Mouse (Mus musculus): ENCODE data around the gene Grem2. TPM values are rescaled to one million over a fixed set of nuclear protein-coding genes. Genes with fewer than 3 reads are reported as not detected.

Grem2 gene
- polyA plus RNA-seq, 1 experiment = 0.92 TPM

DNA sequence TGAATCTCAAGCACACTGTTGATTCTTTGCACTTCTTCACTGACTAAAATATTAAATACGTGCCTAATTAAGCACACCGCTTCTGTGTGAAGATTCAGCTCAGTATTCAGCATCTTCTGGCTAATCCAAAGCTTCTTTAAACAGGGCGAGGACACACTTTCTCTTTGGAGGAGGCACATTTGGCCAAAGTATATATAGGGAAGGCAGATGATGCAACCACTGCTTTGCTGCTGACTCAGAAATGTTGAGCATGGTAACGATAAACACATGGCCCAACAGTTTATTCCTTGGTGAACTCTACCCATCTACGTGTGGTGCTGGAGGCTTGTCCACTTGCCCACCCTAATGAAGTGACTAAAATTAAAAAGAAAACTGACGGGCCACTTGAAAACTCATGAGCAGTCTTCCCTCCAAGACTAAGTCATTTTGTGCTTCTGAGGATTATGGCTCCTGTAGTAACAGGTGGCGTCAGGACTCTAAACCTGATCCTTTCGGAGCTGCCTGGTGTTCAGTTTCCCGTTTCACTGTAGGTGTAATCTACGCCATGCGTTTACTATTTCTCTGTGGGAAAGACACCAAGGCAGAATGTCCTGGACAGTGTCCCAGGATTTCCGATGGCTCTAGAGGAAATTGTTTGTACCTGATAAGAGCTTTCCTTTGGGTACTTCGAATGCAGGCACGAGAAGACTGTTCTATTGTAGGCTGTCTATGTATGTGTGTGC lies 32.8 kb downstream of the Grem2 start:
- Histone ChIP-seq H3ac (ENCODE audit: control insufficient read depth, insufficient read length, low read depth) (no peak overlapping the region), H3K4me3 (ENCODE audit: insufficient read depth, poor library complexity, severe bottlenecking) (no peak overlapping the region), H3K36me3 (ENCODE audit: control insufficient read depth, insufficient read depth) (no peaks in the 10 kb centered on the region), H3K27me3 (ENCODE audit: control insufficient read depth, insufficient read depth, insufficient read length) (no peaks in the 10 kb centered on the region), H3K79me3 (ENCODE audit: low read depth) (no peaks in the 10 kb centered on the region), H3K79me2 (ENCODE audit: control insufficient read depth, insufficient read depth) (no peaks in the 10 kb centered on the region)
- TF ChIP-seq CEBPB (IDR thresholded peaks at IDR 0.05; ENCODE audit: low read depth) (no peak), FOSL1 (IDR thresholded peaks at IDR 0.05; ENCODE audit: insufficient read depth, low read length, poor library complexity, severe bottlenecking) (no peak), MAX (IDR thresholded peaks at IDR 0.05) (no peak), MYOD1 (IDR thresholded peaks at IDR 0.05; ENCODE audit: control insufficient read depth, insufficient read length, low read depth) (no peak), USF1 (IDR thresholded peaks at IDR 0.05; ENCODE audit: low read depth) (no peak), CTCF (IDR thresholded peaks at IDR 0.05; ENCODE audit: control insufficient read depth, insufficient read depth, insufficient read length) (no peak), MYOG (IDR thresholded peaks at IDR 0.05; ENCODE audit: control insufficient read depth, extremely low read depth, insufficient read length) (no peak)

DNA sequence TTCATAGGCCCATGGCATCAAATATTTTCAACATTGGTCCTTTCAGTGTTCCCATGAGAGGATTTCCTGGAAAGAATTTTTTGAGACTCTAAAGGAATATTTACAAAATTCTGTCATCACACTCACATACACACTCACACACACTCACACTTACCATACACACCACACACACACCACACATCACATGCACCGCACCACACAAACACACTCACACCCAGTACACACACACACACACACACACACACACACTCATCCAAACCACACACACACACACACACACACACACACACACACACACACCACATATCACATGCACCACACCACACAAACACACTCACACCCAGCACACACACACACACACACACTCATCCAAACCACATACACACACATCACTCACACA lies 33.5 kb downstream of the Grem2 start:
- Histone ChIP-seq H3K79me2 (ENCODE audit: control insufficient read depth, insufficient read depth) (no peaks in the 10 kb centered on the region), H3K4me3 (ENCODE audit: insufficient read depth, poor library complexity, severe bottlenecking) (no peak overlapping the region), H3ac (ENCODE audit: control insufficient read depth, insufficient read length, low read depth) (no peak overlapping the region), H3K36me3 (ENCODE audit: control insufficient read depth, insufficient read depth) (no peaks in the 10 kb centered on the region), H3K27me3 (ENCODE audit: control insufficient read depth, insufficient read depth, insufficient read length) (no peaks in the 10 kb centered on the region), H3K79me3 (ENCODE audit: low read depth) (no peaks in the 10 kb centered on the region)
- TF ChIP-seq USF1 (IDR thresholded peaks at IDR 0.05; ENCODE audit: low read depth) = no peak

DNA sequence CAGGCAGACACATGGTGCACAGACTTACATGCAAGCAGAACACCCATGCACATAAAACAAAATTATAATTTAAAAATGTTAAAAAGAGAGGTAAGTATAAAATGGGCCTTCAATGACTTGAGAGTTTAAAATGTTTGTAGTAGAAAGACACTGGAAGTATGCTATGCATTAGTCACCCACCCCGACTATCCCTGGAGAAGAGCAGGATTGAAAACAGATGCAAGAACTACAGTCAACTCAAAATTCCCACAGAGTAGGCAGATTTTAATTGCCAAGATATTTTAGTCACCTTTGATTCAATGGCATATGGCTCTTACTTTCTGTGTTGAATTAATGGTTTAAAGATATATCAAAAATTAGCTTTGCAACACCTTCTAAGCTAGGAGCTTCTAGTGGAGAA lies 39.1 kb downstream of the Grem2 start:
- TF ChIP-seq MYOD1 (IDR thresholded peaks at IDR 0.05; ENCODE audit: control insufficient read depth, insufficient read length, low read depth) = no peak
- no peak for TF ChIP-seq MAX (IDR thresholded peaks at IDR 0.05)
- no peak for TF ChIP-seq CEBPB (IDR thresholded peaks at IDR 0.05; ENCODE audit: low read depth)
- TF ChIP-seq FOSL1 (IDR thresholded peaks at IDR 0.05; ENCODE audit: insufficient read depth, low read length, poor library complexity, severe bottlenecking) = no peak
- TF ChIP-seq USF1 (IDR thresholded peaks at IDR 0.05; ENCODE audit: low read depth) = no peak
- TF ChIP-seq MYOG (IDR thresholded peaks at IDR 0.05; ENCODE audit: control insufficient read depth, extremely low read depth, insufficient read length) = no peak
- no peak for TF ChIP-seq CTCF (IDR thresholded peaks at IDR 0.05; ENCODE audit: control insufficient read depth, insufficient read depth, insufficient read length)
- H3K4me3 ChIP-seq (ENCODE audit: insufficient read depth, poor library complexity, severe bottlenecking) = no peak overlapping the region
- H3K79me2 ChIP-seq (ENCODE audit: control insufficient read depth, insufficient read depth) = no peaks in the 10 kb centered on the region
- H3K36me3 ChIP-seq (ENCODE audit: control insufficient read depth, insufficient read depth) = no peaks in the 10 kb centered on the region
- no peaks in the 10 kb centered on the region for H3K79me3 ChIP-seq (ENCODE audit: low read depth)
- no peaks in the 10 kb centered on the region for H3K27me3 ChIP-seq (ENCODE audit: control insufficient read depth, insufficient read depth, insufficient read length)
- H3ac ChIP-seq (ENCODE audit: control insufficient read depth, insufficient read length, low read depth) = no peak overlapping the region

DNA sequence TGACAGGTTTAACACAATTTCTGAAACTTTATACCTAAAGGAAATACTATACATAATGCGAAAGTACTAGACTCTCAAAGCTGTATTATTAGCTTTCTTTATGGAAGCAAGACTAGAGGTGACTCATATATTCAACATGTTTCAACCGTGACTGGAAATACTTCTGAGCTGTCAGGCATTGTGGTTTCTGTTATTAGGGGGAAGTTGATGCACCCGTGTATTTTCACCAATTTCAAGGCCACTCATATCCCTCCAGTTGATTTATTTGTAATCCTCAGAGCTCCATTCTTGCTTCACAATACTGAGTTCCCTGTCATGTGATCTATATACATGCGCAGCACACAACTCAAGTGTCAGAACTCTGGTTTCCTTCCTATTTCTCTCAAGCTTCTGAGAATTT lies 46.4 kb downstream of the Grem2 start:
- TF ChIP-seq CEBPB (IDR thresholded peaks at IDR 0.05; ENCODE audit: low read depth) (peak; percentile 33), USF1 (IDR thresholded peaks at IDR 0.05; ENCODE audit: low read depth) (peak; percentile 85), MAX (IDR thresholded peaks at IDR 0.05) (no peak)
- H3K79me2 ChIP-seq (ENCODE audit: control insufficient read depth, insufficient read depth) = no peaks in the 10 kb centered on the region
- H3K36me3 ChIP-seq (ENCODE audit: control insufficient read depth, insufficient read depth) = no peaks in the 10 kb centered on the region
- no peaks in the 10 kb centered on the region for H3K79me3 ChIP-seq (ENCODE audit: low read depth)
- H3K27me3 ChIP-seq (ENCODE audit: control insufficient read depth, insufficient read depth, insufficient read length) = no peaks in the 10 kb centered on the region
- no peak overlapping the region for H3K4me3 ChIP-seq (ENCODE audit: insufficient read depth, poor library complexity, severe bottlenecking)
- no peak overlapping the region for H3ac ChIP-seq (ENCODE audit: control insufficient read depth, insufficient read length, low read depth)

DNA sequence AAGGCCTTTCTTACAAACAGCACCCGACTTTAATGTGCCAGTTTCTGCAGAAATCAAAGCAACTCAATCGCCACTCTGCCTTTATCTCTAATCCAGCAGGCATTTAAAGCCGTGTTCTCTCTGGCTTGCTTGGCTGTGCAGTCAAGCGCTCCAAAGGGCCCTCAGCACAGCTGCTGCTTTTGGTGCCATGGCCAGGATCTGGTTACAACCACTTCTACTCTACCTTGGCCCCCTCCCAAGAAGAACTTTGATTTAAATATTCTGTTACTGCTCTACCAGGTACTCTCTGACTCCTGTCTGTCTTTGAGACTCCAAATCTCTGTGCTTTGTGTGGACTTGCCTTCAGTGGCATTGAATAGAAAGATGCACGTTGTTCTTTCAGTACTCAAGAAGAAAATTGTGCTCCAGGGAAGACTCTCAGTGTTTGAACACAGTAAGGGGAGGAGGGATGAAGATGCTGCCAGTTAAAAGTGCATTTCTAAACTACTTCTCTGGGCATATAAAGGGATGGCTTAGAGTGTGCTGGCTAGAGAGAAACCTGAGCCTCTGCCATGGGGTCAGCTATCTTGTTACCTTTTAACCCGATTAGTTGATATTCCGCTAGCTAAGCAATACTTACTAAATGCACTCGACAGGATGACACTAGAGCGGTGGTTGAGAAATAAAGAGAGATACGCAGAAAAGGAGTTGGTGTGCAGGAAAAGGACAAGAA lies 61.1 kb downstream of the Grem2 start:
- Histone ChIP-seq H3K36me3 (ENCODE audit: control insufficient read depth, insufficient read depth) (no peaks in the 10 kb centered on the region), H3ac (ENCODE audit: control insufficient read depth, insufficient read length, low read depth) (no peak overlapping the region), H3K27me3 (ENCODE audit: control insufficient read depth, insufficient read depth, insufficient read length) (no peaks in the 10 kb centered on the region), H3K4me3 (ENCODE audit: insufficient read depth, poor library complexity, severe bottlenecking) (no peak overlapping the region), H3K79me3 (ENCODE audit: low read depth) (no peaks in the 10 kb centered on the region), H3K79me2 (ENCODE audit: control insufficient read depth, insufficient read depth) (no peaks in the 10 kb centered on the region)
- TF ChIP-seq MAX (IDR thresholded peaks at IDR 0.05) (no peak), MYOG (IDR thresholded peaks at IDR 0.05; ENCODE audit: control insufficient read depth, extremely low read depth, insufficient read length) (no peak), CEBPB (IDR thresholded peaks at IDR 0.05; ENCODE audit: low read depth) (no peak), CTCF (IDR thresholded peaks at IDR 0.05; ENCODE audit: control insufficient read depth, insufficient read depth, insufficient read length) (no peak), FOSL1 (IDR thresholded peaks at IDR 0.05; ENCODE audit: insufficient read depth, low read length, poor library complexity, severe bottlenecking) (no peak), USF1 (IDR thresholded peaks at IDR 0.05; ENCODE audit: low read depth) (no peak), MYOD1 (IDR thresholded peaks at IDR 0.05; ENCODE audit: control insufficient read depth, insufficient read length, low read depth) (no peak)

DNA sequence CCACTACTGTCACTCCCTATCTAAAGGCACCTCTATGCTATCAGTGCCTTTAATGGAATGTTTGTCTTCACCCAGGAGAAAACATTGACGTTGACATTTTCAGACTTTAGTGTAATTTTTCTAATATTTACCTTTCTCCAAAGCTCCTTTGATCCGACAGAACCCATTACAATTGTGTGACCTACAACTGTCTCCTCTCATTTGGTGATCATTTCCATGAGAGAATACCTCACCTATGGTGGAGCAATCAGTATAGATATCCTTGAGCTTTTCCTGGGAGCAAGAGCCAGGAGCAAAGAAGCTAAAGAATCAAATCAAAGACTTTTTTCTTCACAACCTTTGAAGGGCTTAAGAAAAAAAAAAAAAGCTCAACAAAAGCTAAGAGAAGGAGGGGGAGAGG lies 65.4 kb downstream of the Grem2 start:
- H3ac ChIP-seq (ENCODE audit: control insufficient read depth, insufficient read length, low read depth) = no peak overlapping the region
- no peaks in the 10 kb centered on the region for H3K27me3 ChIP-seq (ENCODE audit: control insufficient read depth, insufficient read depth, insufficient read length)
- H3K79me3 ChIP-seq (ENCODE audit: low read depth) = no peaks in the 10 kb centered on the region
- TF ChIP-seq MYOG (IDR thresholded peaks at IDR 0.05; ENCODE audit: control insufficient read depth, extremely low read depth, insufficient read length) = no peak
- no peak for TF ChIP-seq FOSL1 (IDR thresholded peaks at IDR 0.05; ENCODE audit: insufficient read depth, low read length, poor library complexity, severe bottlenecking)
- TF ChIP-seq USF1 (IDR thresholded peaks at IDR 0.05; ENCODE audit: low read depth) = no peak
- no peak for TF ChIP-seq MYOD1 (IDR thresholded peaks at IDR 0.05; ENCODE audit: control insufficient read depth, insufficient read length, low read depth)
- no peak overlapping the region for H3K4me3 ChIP-seq (ENCODE audit: insufficient read depth, poor library complexity, severe bottlenecking)
- H3K36me3 ChIP-seq (ENCODE audit: control insufficient read depth, insufficient read depth) = no peaks in the 10 kb centered on the region
- no peaks in the 10 kb centered on the region for H3K79me2 ChIP-seq (ENCODE audit: control insufficient read depth, insufficient read depth)

Measured in C2C12 (cell line).